Mouse (Mus musculus) inflammation-experienced regulatory T-cells, adult 16 weeks (primary cell): Measurements from ENCODE around the gene Ccl27a. TPM values are rescaled to one million over a fixed set of nuclear protein-coding genes. Genes with fewer than 3 reads are reported as not detected.

Source experiments
- polyA plus RNA-seq: library from polyadenylated mRNA; unstranded; fragments of 100-300 nt; shearing (Covaris generic); gene quantifications from one replicate; pipeline ENCODE4 v1.2.1, GENCODE M21; 2017

The Ccl27a gene
- polyA plus RNA-seq, result 6.8 TPM

DNA sequence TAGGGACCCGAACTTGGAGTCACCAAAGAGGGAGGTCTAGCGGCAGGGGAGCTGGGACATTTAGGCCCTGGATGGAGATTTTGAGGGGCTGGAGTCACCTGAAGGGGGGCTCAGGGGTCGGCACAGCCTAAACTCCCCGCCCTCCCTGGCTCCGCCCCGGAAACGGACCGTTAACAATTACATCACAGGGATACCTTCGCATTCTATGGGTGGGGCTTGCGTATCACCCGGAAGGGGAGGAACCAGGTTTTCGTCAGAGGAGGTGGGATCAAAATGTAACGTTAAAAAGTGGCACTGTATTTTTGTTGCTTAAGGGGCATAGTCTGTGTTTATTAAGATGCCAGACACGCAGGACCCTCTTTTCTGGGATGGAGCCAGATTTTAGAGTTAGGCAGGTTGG lies at the start of gene Ccl27a:
Gene Ccl27a, minus strand, starts transcription at position 246 of the 400 bp plus-strand sequence.

DNA sequence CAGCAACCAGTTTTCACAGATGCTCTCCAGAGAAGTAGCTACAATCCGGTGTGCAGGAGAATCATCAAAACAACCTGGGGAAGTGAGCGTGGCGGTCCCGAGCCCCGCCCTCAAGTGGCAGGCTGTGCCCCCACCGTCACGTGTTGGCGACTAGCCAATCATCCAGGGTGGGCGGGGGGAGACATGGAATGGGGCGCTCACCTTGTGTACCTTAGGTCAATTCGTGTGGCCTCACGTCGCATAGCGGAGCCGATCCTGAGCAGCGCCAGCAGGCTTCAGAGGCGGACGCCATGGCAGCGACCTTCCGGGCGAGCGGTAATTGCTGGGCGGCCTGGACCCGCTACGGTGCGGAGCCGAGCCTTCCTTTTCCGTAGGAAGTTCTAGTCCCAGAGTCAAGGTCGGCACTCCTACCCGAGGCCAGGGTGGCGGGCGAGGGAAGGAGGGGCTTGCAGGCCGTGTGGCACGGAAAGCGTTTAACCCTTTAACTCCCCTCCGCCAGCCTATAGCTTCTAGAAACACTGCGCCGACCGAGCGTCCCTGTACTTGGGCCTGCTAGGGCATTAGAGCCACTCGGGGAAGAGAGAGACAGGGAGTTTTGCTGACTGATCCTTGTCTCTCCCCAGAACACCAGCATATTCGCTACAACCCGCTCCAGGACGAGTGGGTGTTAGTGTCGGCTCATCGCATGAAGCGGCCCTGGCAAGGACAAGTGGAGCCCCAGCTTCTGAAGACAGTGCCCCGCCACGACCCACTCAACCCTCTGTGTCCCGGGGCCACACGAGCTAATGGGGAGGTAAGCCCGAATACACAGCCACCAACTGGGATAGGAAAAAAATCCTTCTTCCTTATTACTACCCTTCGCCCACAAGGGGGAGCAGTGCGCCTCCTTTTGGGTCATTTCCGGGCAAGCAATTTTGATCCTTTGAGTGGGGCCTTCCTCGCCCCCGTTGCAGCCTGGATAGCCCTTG lies 18.4 kb downstream of the Ccl27a start, which contains the start of gene Sigmar1:
Gene Sigmar1, minus strand, starts transcription at position 820 of the 968 bp plus-strand sequence.

DNA sequence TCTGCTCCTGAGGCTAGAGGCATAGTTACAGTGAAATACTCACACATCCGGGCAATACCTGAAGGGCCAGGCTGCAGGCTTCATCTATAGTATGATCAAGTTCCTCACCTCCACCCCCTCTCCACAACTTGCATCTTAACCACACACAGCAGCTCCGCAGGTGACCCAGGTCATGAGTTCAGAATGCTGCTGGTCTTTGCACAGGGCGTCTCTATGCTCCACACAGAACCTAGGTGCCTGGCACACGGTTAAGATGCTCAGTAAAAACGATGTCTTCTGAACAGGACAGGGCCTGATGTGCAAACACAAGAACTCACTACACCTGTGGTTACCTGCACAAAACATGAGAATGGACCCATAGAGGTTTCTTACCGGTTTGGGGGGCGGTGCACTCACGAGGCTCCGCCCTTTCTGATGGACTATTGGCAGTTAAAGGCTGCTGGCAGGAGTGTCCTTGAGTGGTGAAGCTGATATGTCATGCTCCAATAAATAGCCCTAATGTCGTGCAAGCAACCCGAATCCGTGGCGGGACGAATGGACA lies 19.2 kb downstream of the Ccl27a start, which contains the start of gene Galt:
Gene Galt, plus strand, starts transcription at position 432 of the 541 bp plus-strand sequence.

DNA sequence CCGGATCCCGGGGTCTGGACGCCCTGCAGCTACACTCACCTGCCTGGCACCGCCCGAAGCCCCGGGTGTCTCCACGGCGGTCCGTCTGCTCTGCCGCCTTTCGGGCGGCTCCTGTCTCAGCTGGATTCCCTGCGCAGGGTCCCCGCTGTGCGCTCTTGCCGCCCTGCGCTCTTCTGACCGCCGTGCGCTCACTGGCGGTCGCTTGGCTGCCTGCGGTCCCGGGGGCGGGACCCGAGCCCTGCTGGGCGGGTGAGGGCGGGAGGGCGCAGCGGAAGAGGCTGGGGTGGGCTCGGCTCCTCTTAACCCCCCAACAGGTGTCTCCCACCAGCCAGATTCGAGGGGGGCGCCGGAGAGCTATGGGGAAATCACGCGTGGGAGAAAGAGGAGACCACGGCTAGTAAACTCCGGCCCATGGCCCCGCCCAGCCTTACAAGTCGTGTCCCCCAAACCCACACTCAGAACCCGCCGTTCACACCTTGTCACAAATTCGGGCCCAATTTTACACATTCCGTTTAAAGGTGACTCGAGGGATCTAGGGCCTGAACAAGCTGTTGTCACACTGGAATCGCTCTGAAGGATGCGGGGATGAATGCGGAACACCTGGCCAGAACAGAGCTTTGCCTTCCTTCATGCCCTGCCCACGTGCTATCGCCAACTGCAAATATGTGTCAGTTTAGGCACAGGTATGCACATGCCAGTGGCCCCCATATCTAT lies 42.8 kb downstream of the Ccl27a start, which contains the start of gene Arid3c:
Gene Arid3c, minus strand, starts transcription at position 91 of the 714 bp plus-strand sequence.

DNA sequence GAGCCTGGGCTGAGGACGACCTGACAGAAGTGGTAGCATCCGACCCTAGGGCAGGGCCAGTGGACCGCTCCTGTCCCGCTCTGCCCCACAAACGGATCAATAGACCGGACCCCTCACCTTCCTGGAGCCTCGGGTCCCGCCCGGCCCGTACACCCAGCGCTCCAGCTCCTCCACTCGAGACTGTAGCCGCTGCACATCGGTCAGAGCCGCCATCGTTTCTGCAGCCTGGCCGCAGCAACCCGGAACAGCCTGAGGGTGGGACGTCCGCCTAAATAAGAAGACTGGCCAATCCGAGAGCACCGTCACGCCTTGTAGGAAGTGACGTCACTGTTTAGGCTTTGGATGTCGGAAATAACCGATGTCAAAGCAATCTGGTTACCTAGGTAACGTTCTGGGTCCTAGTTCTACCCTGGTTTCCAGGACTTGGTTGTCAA lies 51.1 kb downstream of the Ccl27a start, which contains the start of gene Dctn3:
Gene Dctn3, minus strand, starts transcription at position 253 of the 434 bp plus-strand sequence.

Other genes with a start within 250 kb of the Ccl27a start
- 1.8 TPM for gene Fam219a, start 204.7 kb downstream of the Ccl27a start, polyA plus RNA-seq
- gene Dnaic1, start 204.5 kb downstream of the Ccl27a start, polyA plus RNA-seq, result not detected
- gene Enho, start 133.9 kb downstream of the Ccl27a start, polyA plus RNA-seq, result not detected
- gene Cntfr, start 77.2 kb downstream of the Ccl27a start, polyA plus RNA-seq, result not detected
- gene Il11ra1, start 74.3 kb downstream of the Ccl27a start, polyA plus RNA-seq, result 12.2 TPM
- gene Rpp25l, start 60.7 kb downstream of the Ccl27a start, polyA plus RNA-seq, result 41.2 TPM
- gene Dctn3, start 51.1 kb downstream of the Ccl27a start, polyA plus RNA-seq, result 130 TPM
- gene Arid3c, start 43.1 kb downstream of the Ccl27a start, polyA plus RNA-seq, result not detected
- 80.5 TPM for gene Galt, start 19.0 kb downstream of the Ccl27a start, polyA plus RNA-seq
- gene Sigmar1, start 18.1 kb downstream of the Ccl27a start, polyA plus RNA-seq, result 52.5 TPM
- gene Gm21541, start 129.4 kb upstream of the Ccl27a start, polyA plus RNA-seq, result not detected
- gene Gm20878, start 167.3 kb upstream of the Ccl27a start, polyA plus RNA-seq, result 2.4 TPM
- 0.10 TPM for gene Fam205a4, start 191.8 kb upstream of the Ccl27a start, polyA plus RNA-seq